Mouse (Mus musculus) heart, embryonic 14.5 days (tissue): ENCODE data around the gene Mgat3. TPM values are rescaled to one million over a fixed set of nuclear protein-coding genes. Genes with fewer than 3 reads are reported as not detected.

Source experiments
- ATAC-seq: fragments of 200-750 bp; cut with Nextera tagmentation; 2 replicates; pipeline ENCODE4 v1.8.0; 2017; ENCODE audit warnings: low read depth, moderate TSS enrichment; ENCODE audit not compliant: insufficient number of reproducible peaks, insufficient read depth, low FRiP score
- H3K27ac ChIP-seq, 2 experiments: fragments of 200-500 bp in 1 of 2; fragments of 300-500 bp in 1 of 2; sonication (generic) in 1 of 2; replicated peaks in 1 of 2; 2 replicates each; pipeline ENCODE4 v1.5.1; 2012 to 2014; ENCODE audit warnings: low read depth in 2 of 2, low read length in 2 of 2, control low read depth in 1 of 2, mild to moderate bottlenecking in 1 of 2, mixed read lengths in 1 of 2; ENCODE audit not compliant: control insufficient read depth in 1 of 2, insufficient read depth in 1 of 2
- H3K27me3 ChIP-seq: fragments of 300-500 bp; sonication (generic); 2 replicates; pipeline ENCODE4 v1.6.1; 2014; ENCODE audit warnings: mild to moderate bottlenecking, low read length, control low read depth; ENCODE audit not compliant: control insufficient read depth, insufficient read depth
- H3K36me3 ChIP-seq: fragments of 300-500 bp; sonication (generic); 2 replicates; pipeline ENCODE4 v1.6.1; 2014; ENCODE audit warnings: mild to moderate bottlenecking, control low read depth, low read length, mixed read lengths; ENCODE audit not compliant: control insufficient read depth, insufficient read depth
- H3K4me1 ChIP-seq, 2 experiments: fragments of 200-500 bp in 1 of 2; fragments of 300-500 bp in 1 of 2; sonication (generic) in 1 of 2; 2 replicates each; pipeline ENCODE4 v1.6.1; 2012 to 2014; ENCODE audit warnings: low read length in 2 of 2, control low read depth in 1 of 2, mixed read lengths in 1 of 2; ENCODE audit not compliant: control insufficient read depth in 2 of 2, insufficient read depth in 2 of 2
- H3K4me2 ChIP-seq: fragments of 300-500 bp; sonication (generic); 2 replicates; pipeline ENCODE4 v1.6.1; 2014; ENCODE audit warnings: mild to moderate bottlenecking, low read length
- H3K4me3 ChIP-seq, 2 experiments: fragments of 200-500 bp in 1 of 2; fragments of 300-500 bp in 1 of 2; sonication (generic) in 1 of 2; 2 replicates each; pipeline ENCODE4 v1.5.1; 2012 to 2014; ENCODE audit warnings: low read length in 2 of 2, mild to moderate bottlenecking in 2 of 2, control low read depth in 1 of 2, low read depth in 1 of 2, moderate library complexity in 1 of 2; ENCODE audit not compliant: control insufficient read depth in 1 of 2, insufficient read depth in 1 of 2
- H3K9ac ChIP-seq: fragments of 300-500 bp; sonication (generic); 2 replicates; pipeline ENCODE4 v1.6.1; 2014; ENCODE audit warnings: mild to moderate bottlenecking, low read length
- H3K9me3 ChIP-seq: fragments of 300-500 bp; sonication (generic); 2 replicates; pipeline ENCODE4 v1.6.1; 2016; ENCODE audit warnings: low read length, control low read depth; ENCODE audit not compliant: control insufficient read depth
- WGBS: fragments of 180-500 bp; shearing (Covaris S2); extraction: QIAGEN DNeasy Blood & Tissue Kit; methylation state at CpG from one replicate; pipeline ENCODE4 v1.1.7; 2014; 5-methylcytosine and 5-hydroxymethylcytosine counted together
- polyA plus RNA-seq: library from polyadenylated mRNA; unstranded; fragments of >200 nt; fragmentation: Nextera tagmentation; extraction: Ambion mirVana; gene quantifications from 2 replicates; pipeline ENCODE4 v1.2.1, GENCODE M21; 2014

Mgat3 gene
- polyA plus RNA-seq, 1 experiment from 2014 or later = 1.9 TPM

- Histone ChIP-seq H3K4me1 (peaks cover 18 to 44% of the 10 kb centered on the region in 2 experiments), H3K9me3 (no peaks in the 10 kb centered on the region), H3K36me3 (peaks cover 73% of the 10 kb centered on the region), H3K4me2 (peak overlapping the region; percentile 95), H3K27ac (peak overlapping the region; percentile 99 to 100), H3K9ac (peak overlapping the region; percentile 100), H3K27me3 (no peaks in the 10 kb centered on the region), H3K4me3 (peak overlapping the region; percentile 97 to 100)
- ATAC-seq = peak; percentile 55
- under 1% methylated on average over 46 of the region's 51 CpGs for WGBS
Measured at GRCm38 (mm10) chr15:80255646-80256121, 82.2 kb downstream of the Mgat3 start.

- WGBS = 5% methylated on average over 16 of the region's 16 CpGs
- ATAC-seq = no peak
- Histone ChIP-seq H3K9ac (peak overlapping the region; percentile 100), H3K27me3 (no peaks in the 10 kb centered on the region), H3K36me3 (peaks cover 68% of the 10 kb centered on the region), H3K4me1 (peaks cover 13 to 38% of the 10 kb centered on the region in 2 experiments), H3K4me2 (peak overlapping the region; percentile 95), H3K9me3 (no peaks in the 10 kb centered on the region), H3K4me3 (peak overlapping the region; percentile 97 to 100), H3K27ac (peak overlapping the region; percentile 81 to 99)
Measured at GRCm38 (mm10) chr15:80256242-80256641, 82.7 kb downstream of the Mgat3 start.

GRCm38 (mm10) chr15:80256656-80257601, 83.4 kb downstream of the Mgat3 start:
- 61% methylated on average over 12 of the region's 12 CpGs for WGBS
- H3K4me2 ChIP-seq = peak overlapping the region; percentile 95
- no peaks in the 10 kb centered on the region for H3K27me3 ChIP-seq
- peak overlapping the region; percentile 81 to 99 for H3K27ac ChIP-seq
- peak overlapping the region; percentile 97 to 100 for H3K4me3 ChIP-seq
- no peak for ATAC-seq
- peaks cover 61% of the 10 kb centered on the region for H3K36me3 ChIP-seq
- H3K4me1 ChIP-seq = peaks cover 12 to 32% of the 10 kb centered on the region in 2 experiments
- peak overlapping the region; percentile 100 for H3K9ac ChIP-seq
- no peaks in the 10 kb centered on the region for H3K9me3 ChIP-seq

- 17% methylated on average over 4 of the region's 4 CpGs for WGBS
- no peak for ATAC-seq
- peak overlapping the region in 1 of 2 experiments; percentile 100; a peak in 2 of 4 replicates for H3K4me3 ChIP-seq
- peak overlapping the region; percentile 95 for H3K4me2 ChIP-seq
- H3K9ac ChIP-seq = peak overlapping the region; percentile 100
- peak overlapping the region; percentile 35 to 99 for H3K27ac ChIP-seq
- peaks cover 56% of the 10 kb centered on the region for H3K36me3 ChIP-seq
- H3K9me3 ChIP-seq = no peaks in the 10 kb centered on the region
- peaks cover 12 to 33% of the 10 kb centered on the region in 2 experiments for H3K4me1 ChIP-seq
- no peaks in the 10 kb centered on the region for H3K27me3 ChIP-seq
Measured at GRCm38 (mm10) chr15:80257602-80258239, 84.2 kb downstream of the Mgat3 start.

- Histone ChIP-seq H3K4me2 (peak overlapping the region; percentile 95), H3K9ac (no peak overlapping the region), H3K27ac (peak overlapping the region; percentile 6 to 99; a peak in 3 of 4 replicates), H3K9me3 (no peaks in the 10 kb centered on the region), H3K4me3 (no peak overlapping the region; a peak in 1 of 4 replicates), H3K36me3 (peaks cover 50% of the 10 kb centered on the region), H3K4me1 (peaks cover 12 to 39% of the 10 kb centered on the region in 2 experiments), H3K27me3 (no peaks in the 10 kb centered on the region)
- no peak for ATAC-seq
- WGBS = 53% methylated on average over 11 of the region's 11 CpGs
Measured at GRCm38 (mm10) chr15:80258240-80259170, 85.0 kb downstream of the Mgat3 start.

GRCm38 (mm10) chr15:80259406-80260045, 86.0 kb downstream of the Mgat3 start:
- Histone ChIP-seq H3K9me3 (no peaks in the 10 kb centered on the region), H3K27me3 (no peaks in the 10 kb centered on the region), H3K36me3 (peaks cover 50% of the 10 kb centered on the region), H3K4me1 (peaks cover 12 to 31% of the 10 kb centered on the region in 2 experiments), H3K4me3 (no peak overlapping the region), H3K9ac (no peak overlapping the region), H3K4me2 (no peak overlapping the region), H3K27ac (peak overlapping the region in 1 of 2 experiments; percentile 99; a peak in 1 of 4 replicates)
- 71% methylated on average over 8 of the region's 8 CpGs for WGBS
- no peak for ATAC-seq
